Mouse (Mus musculus) embryonic facial prominence, embryonic 13.5 days (tissue): ENCODE measurements around the gene Mpp6. TPM values are rescaled to one million over a fixed set of nuclear protein-coding genes. Genes with fewer than 3 reads are reported as not detected.
A peak's percentile ranks its signal among the peaks of the same experiment; 100 is the strongest.

Experiments
- ATAC-seq: fragments of 200-750 bp; cut with Nextera tagmentation; 2 replicates; pipeline ENCODE4 v1.8.0; 2017; ENCODE audit warnings: low read depth; ENCODE audit not compliant: insufficient number of reproducible peaks, insufficient read depth, low FRiP score, low TSS enrichment
- H3K27ac ChIP-seq: fragments of 300-500 bp; sonication (generic); 2 replicates; pipeline ENCODE4 v1.5.1; 2015; ENCODE audit warnings: moderate library complexity, mild to moderate bottlenecking, inconsistent platforms
- H3K27me3 ChIP-seq: fragments of 300-500 bp; sonication (generic); 2 replicates; pipeline ENCODE4 v1.6.1; 2015; ENCODE audit warnings: mild to moderate bottlenecking, inconsistent platforms
- H3K36me3 ChIP-seq: fragments of 300-500 bp; sonication (generic); 2 replicates; pipeline ENCODE4 v1.6.1; 2015; ENCODE audit warnings: mild to moderate bottlenecking, inconsistent platforms
- H3K4me1 ChIP-seq: fragments of 300-500 bp; sonication (generic); 2 replicates; pipeline ENCODE4 v1.6.1; 2015; ENCODE audit warnings: inconsistent platforms
- H3K4me2 ChIP-seq: fragments of 300-500 bp; sonication (generic); 2 replicates; pipeline ENCODE4 v1.6.1; 2015; ENCODE audit warnings: moderate library complexity, mild to moderate bottlenecking, inconsistent platforms
- H3K4me3 ChIP-seq: fragments of 300-500 bp; sonication (generic); 2 replicates; pipeline ENCODE4 v1.5.1; 2015; ENCODE audit warnings: mild to moderate bottlenecking, inconsistent platforms
- H3K9ac ChIP-seq: fragments of 300-500 bp; sonication (generic); 2 replicates; pipeline ENCODE4 v1.6.1; 2015; ENCODE audit warnings: mild to moderate bottlenecking, inconsistent platforms
- H3K9me3 ChIP-seq: fragments of 300-500 bp; sonication (generic); 2 replicates; pipeline ENCODE4 v1.6.1; 2016; ENCODE audit warnings: inconsistent platforms
- WGBS: fragments of 180-500 bp; shearing (Covaris S2); methylation state at CpG from one replicate; pipeline ENCODE4 v1.1.7; 2015; ENCODE audit warnings: mixed read lengths; 5-methylcytosine and 5-hydroxymethylcytosine counted together
- polyA plus RNA-seq: library from polyadenylated mRNA; unstranded; fragments of >200 nt; fragmentation: Nextera tagmentation; extraction: Ambion mirVana; gene quantifications from 2 replicates; pipeline ENCODE4 v1.2.1, GENCODE M21; 2015

Mpp6 gene
- polyA plus RNA-seq, 1 experiment from 2014 or later = 54.8 TPM

DNA sequence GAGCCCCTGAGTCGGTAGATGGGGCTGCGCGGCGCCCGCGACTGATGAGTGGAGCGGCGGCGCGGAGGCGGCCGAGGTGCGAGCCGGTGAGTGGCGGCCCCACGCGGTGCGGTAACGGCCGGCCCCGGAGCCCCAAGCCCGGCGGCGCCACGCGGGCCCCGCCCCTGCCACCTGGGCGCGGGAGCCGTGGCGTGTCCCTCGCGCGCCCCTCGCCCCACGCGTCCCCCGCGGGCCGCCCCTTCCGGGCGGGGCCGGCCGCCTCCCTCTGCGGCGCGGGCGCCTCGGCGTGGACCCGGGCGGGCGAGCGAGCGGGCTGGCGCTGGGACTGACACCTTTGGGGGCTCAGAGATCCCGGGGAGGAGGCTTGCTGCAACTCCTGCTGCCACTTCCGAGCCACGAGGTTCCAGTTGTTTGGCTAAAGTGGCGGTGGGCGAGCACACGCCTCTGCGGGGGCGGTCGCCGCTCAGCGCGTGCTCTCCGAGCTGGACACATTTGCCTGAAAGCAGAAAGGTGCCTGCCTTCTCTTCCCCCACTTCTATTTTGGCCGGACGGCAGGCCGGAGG, 419 bp downstream of the Mpp6 start:
- Histone ChIP-seq H3K9me3 (no peaks in the 10 kb centered on the region), H3K4me1 (peaks cover 17% of the 10 kb centered on the region), H3K27ac (peak overlapping the region; percentile 75), H3K27me3 (peaks cover 7% of the 10 kb centered on the region; the same call in 1 of the 2 replicates), H3K36me3 (no peaks in the 10 kb centered on the region), H3K4me3 (peak overlapping the region; percentile 80), H3K4me2 (peak overlapping the region; percentile 79), H3K9ac (peak overlapping the region; percentile 88)
- ATAC-seq = peak; percentile 70
- under 1% methylated on average over 68 of the region's 72 CpGs for WGBS

DNA sequence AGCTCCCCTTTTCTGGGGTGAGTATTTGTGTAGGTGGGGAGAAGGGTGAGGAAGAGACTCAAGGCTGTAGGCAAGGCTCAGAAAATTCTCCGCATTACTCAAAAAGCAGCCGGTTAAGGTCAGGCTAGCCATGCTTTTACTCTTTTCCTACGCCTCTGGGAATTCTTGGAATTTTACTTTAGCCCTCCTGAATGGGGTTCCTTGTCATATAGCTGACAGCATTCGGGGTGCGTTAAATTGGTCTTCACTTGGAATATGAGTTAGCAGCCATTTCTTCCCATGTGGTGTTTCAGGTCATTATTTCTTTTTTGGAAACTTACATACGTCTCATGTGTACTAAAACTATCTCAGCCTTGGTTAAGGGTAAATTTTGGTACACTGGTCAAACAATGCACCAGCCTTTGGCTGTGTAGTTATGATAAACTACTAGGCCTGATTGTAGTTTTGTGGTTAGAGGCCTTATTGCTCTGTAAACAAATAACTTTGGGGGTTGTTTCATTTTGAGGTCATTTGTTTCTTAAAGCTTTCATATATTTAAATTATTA, 1.1 kb downstream of the Mpp6 start:
- H3K4me2 ChIP-seq = peak overlapping the region; percentile 79
- 5% methylated on average over 6 of the region's 6 CpGs for WGBS
- H3K36me3 ChIP-seq = no peaks in the 10 kb centered on the region
- peak overlapping the region; percentile 80 for H3K4me3 ChIP-seq
- no peak overlapping the region for H3K27ac ChIP-seq
- H3K27me3 ChIP-seq = peaks cover 7% of the 10 kb centered on the region; the same call in 1 of the 2 replicates
- no peak for ATAC-seq
- H3K9me3 ChIP-seq = no peaks in the 10 kb centered on the region
- H3K4me1 ChIP-seq = peaks cover 17% of the 10 kb centered on the region
- peak overlapping the region; percentile 88 for H3K9ac ChIP-seq

DNA sequence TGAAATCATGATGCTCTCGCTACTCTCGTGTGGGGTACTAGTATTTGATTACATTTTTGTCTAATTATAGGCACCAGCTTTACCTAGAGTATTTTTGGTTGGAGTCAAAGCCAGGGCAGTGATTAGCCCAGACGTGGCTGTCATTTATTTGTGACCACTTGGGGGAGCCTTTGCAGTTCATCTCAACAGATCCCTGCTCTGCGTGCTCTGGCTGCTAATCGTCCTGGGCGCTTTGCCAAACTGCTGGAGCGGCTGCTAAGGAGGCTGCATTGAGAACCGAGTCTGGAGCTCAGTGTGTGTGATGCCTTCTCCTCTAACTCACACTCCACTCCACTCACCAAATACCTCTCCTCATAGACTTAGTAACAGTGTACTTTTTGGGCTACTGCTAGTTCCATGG, 2.7 kb downstream of the Mpp6 start:
- H3K9ac ChIP-seq = no peak overlapping the region
- H3K27ac ChIP-seq = no peak overlapping the region
- peak; percentile 39; the same call in 1 of the 2 replicates for ATAC-seq
- H3K4me3 ChIP-seq = peak overlapping the region; percentile 17; the same call in 1 of the 2 replicates
- H3K36me3 ChIP-seq = no peaks in the 10 kb centered on the region
- H3K4me2 ChIP-seq = peak overlapping the region; percentile 38
- H3K27me3 ChIP-seq = peaks cover 7% of the 10 kb centered on the region; the same call in 1 of the 2 replicates
- H3K4me1 ChIP-seq = peaks cover 17% of the 10 kb centered on the region
- 0% methylated on average over 8 of the region's 8 CpGs for WGBS
- no peaks in the 10 kb centered on the region for H3K9me3 ChIP-seq

DNA sequence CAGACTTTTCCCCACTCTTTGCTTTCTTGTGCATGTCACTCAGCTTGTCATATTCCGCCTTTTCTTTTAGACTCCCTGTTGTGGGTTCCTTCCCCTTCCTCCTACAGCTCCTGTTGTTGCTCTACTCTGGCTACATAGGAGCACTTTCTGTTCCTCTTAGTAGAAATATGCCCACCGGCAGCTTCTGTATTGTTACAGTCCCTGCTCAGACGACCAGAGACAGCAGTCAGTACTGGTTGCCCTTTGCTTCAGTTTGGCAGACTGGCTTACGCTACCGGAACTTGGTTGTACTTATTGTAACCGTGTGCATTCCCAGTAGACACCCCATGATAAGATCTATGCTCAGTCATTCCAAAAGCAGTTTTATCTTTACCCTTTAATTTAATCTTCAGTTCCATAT, 4.2 kb downstream of the Mpp6 start:
- 76% methylated on average over 6 of the region's 6 CpGs for WGBS
- no peak overlapping the region for H3K27ac ChIP-seq

DNA sequence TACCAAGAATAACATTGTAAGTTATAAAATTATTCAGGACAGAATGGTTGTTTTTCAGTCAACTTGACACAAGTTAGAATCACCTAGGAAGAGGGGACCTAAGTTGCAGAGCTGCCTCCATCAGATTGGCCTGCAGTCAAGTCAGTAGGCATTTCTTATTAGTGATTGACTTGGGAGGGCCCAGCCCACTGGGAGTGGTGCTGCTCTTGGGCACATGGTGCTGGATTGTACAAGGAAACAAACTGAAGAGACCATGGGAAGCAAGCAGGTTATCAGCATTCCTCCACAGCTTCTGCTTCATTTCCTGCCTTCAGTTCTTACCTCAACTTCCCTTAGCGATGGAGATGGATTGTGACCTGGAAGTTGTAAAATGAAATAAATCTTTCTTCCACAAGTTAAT, 10.9 kb downstream of the Mpp6 start:
- ATAC-seq = no peak
- H3K36me3 ChIP-seq = 0 out of 2 replicates have a peak, but pooled peaks cover 4% of the 10 kb centered on the region
- no peak overlapping the region for H3K4me3 ChIP-seq
- H3K9ac ChIP-seq = no peak overlapping the region
- H3K4me2 ChIP-seq = no peak overlapping the region
- WGBS = 88% methylated on average over 1 of the region's 1 CpGs
- no peak overlapping the region for H3K27ac ChIP-seq
- no peaks in the 10 kb centered on the region for H3K4me1 ChIP-seq
- H3K9me3 ChIP-seq = no peaks in the 10 kb centered on the region
- H3K27me3 ChIP-seq = no peaks in the 10 kb centered on the region

More for the DNA sequence above, 4.2 kb downstream of the Mpp6 start:
- no peaks in the 10 kb centered on the region for H3K36me3 ChIP-seq
- no peak for ATAC-seq
- no peaks in the 10 kb centered on the region for H3K27me3 ChIP-seq
- no peak overlapping the region for H3K4me2 ChIP-seq
- H3K4me1 ChIP-seq = peaks cover 13% of the 10 kb centered on the region
- no peak overlapping the region for H3K9ac ChIP-seq
- H3K9me3 ChIP-seq = no peaks in the 10 kb centered on the region
- no peak overlapping the region for H3K4me3 ChIP-seq

DNA sequence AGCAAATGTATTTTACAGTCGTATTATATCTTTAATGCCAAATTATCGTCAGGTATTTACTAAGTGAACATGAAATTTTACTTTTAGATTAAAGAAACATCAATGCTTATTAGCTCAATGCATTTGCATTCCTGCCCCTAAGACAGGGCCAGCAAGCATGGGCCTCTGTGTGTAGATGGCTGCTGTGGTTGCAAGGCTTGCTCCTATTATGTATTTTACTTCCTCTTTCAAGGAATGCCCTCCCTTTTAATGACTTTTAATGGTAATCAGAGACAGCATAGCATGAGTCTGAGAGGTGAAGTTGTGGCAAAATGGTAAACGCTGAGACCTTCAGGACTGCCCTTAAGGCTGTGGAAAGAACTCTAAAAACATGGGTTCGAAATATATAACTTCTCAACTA, 12.8 kb downstream of the Mpp6 start:
- H3K9me3 ChIP-seq = no peaks in the 10 kb centered on the region
- WGBS = 91% methylated on average over 4 of the region's 4 CpGs

DNA sequence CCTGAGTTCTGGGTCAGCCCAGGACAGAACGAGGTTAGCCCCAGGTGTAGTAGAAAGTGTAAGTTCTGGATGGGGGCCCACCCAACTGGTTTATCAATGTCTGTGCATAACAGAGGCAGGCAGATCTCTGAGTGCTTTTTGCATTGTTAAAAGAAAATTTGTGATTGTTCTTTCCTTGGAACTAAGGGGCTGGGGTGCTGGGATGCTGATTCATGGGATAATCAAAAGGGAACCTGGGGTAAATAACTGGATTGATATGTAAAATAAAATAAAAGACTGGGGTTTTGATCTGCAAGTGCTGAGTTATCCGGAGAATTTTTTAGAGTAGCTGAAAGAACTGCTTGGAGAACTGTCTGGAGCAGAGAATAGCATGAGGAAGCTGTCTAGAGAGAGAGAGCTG, 14.2 kb downstream of the Mpp6 start:
- ATAC-seq = no peak
- Histone ChIP-seq H3K36me3 (peaks cover 9% of the 10 kb centered on the region; the same call in 1 of the 2 replicates), H3K4me3 (no peak overlapping the region), H3K27me3 (no peaks in the 10 kb centered on the region), H3K27ac (no peak overlapping the region), H3K9me3 (no peaks in the 10 kb centered on the region), H3K9ac (no peak overlapping the region), H3K4me1 (no peaks in the 10 kb centered on the region), H3K4me2 (no peak overlapping the region)
- WGBS = 88% methylated on average over 2 of the region's 2 CpGs

More for the DNA sequence above, 12.8 kb downstream of the Mpp6 start:
- peaks cover 8% of the 10 kb centered on the region; the same call in 1 of the 2 replicates for H3K36me3 ChIP-seq
- no peak overlapping the region for H3K4me3 ChIP-seq
- H3K27me3 ChIP-seq = no peaks in the 10 kb centered on the region
- no peak for ATAC-seq
- no peak overlapping the region for H3K9ac ChIP-seq
- no peak overlapping the region for H3K4me2 ChIP-seq
- H3K4me1 ChIP-seq = no peaks in the 10 kb centered on the region
- H3K27ac ChIP-seq = no peak overlapping the region

DNA sequence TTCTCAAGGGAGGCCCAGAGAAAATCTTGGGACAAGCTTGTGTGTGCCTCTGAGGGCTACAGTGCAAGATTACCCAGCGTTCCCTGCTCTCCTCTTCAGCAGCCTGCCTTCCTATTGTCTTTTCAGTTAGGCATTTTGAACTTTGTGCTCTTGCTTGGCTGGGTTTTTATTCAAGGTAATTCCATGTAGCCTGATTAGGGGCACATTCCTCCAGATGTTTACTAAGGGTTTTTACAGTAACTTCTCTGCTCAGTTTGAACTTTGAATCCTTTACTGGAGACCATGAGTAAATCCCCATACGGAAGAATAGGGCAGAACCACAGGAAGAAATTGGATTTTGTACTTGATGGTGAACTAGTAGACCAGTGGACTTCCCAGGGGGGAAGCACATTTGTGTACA, 16.3 kb downstream of the Mpp6 start:
- Histone ChIP-seq H3K4me1 (no peaks in the 10 kb centered on the region), H3K36me3 (peaks cover 19% of the 10 kb centered on the region; the same call in 1 of the 2 replicates), H3K27ac (no peak overlapping the region), H3K9me3 (no peaks in the 10 kb centered on the region), H3K9ac (no peak overlapping the region), H3K4me2 (no peak overlapping the region), H3K27me3 (no peaks in the 10 kb centered on the region), H3K4me3 (no peak overlapping the region)
- no peak for ATAC-seq
- WGBS = 89% methylated on average over 2 of the region's 2 CpGs

DNA sequence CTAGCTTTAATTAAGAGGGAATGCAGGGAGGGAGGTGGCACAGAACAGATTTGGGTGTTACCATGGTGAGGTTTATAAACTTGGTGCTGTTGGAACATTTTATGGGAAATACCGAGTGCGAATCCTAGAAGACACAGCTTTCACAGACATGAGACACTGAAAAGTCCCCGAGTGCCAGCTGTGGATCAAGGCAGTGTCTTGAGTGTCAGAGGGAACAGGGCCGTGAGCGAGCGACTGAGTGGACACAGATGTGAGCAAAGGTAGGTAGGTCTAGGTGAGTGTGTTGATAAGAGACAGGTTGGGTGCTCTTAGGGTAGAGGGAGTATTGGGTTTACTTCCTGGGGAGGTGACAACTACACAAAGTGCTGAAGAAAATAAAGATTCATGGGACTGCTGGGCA, 17.5 kb downstream of the Mpp6 start:
- H3K4me1 ChIP-seq = no peaks in the 10 kb centered on the region
- WGBS = 95% methylated on average over 6 of the region's 6 CpGs
- ATAC-seq = no peak
- H3K4me2 ChIP-seq = no peak overlapping the region
- no peaks in the 10 kb centered on the region for H3K9me3 ChIP-seq
- no peak overlapping the region for H3K9ac ChIP-seq
- H3K4me3 ChIP-seq = no peak overlapping the region
- H3K27me3 ChIP-seq = no peaks in the 10 kb centered on the region
- peaks cover 15% of the 10 kb centered on the region; the same call in 1 of the 2 replicates for H3K36me3 ChIP-seq
- H3K27ac ChIP-seq = no peak overlapping the region

DNA sequence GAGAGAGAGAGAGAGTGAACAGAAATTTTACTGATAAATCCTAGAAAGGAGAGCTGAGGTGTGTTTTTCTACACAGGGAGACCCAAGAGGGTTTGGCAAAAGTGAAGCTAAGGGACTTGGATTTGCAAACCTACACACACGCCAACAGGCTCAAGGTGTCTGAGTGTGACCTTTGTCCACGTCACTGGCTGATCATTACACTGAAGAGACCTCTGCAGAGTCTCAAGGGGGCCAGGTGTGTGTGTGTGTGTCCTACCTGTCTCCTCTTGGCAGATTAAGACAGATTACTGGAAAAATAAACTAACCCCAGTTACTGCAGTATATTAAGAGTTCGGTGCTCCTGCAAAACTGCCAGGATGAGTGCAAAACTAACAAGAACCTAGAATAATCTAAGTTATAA, 27.6 kb downstream of the Mpp6 start:
- no peak overlapping the region for H3K4me3 ChIP-seq
- ATAC-seq = no peak
- H3K9ac ChIP-seq = no peak overlapping the region
- H3K27ac ChIP-seq = no peak overlapping the region
- no peak overlapping the region for H3K4me2 ChIP-seq
- 87% methylated on average over 3 of the region's 3 CpGs for WGBS
- peaks cover 5% of the 10 kb centered on the region; the same call in 1 of the 2 replicates for H3K4me1 ChIP-seq
- no peaks in the 10 kb centered on the region for H3K9me3 ChIP-seq
- no peaks in the 10 kb centered on the region for H3K27me3 ChIP-seq
- no peaks in the 10 kb centered on the region for H3K36me3 ChIP-seq

DNA sequence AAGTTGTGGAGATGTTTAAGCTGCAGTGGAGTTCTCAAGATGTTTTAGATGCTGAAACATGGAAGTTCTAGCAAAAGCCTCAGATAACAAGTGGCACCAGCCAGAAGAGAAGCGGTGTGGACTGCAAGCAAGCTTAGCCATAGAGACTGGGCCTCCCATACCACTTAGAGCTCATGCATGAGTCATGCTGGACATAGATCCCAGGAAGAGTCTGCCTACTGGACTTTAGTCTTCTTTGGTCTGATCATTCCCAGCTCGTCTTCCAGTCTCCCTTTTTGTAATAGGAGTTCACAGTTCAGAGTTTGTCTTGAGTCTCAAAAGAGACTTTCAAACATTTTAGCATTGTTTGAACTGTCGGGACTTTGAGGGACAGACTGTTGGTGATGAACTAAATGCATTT, 29.5 kb downstream of the Mpp6 start:
- 89% methylated on average over 3 of the region's 3 CpGs for WGBS

DNA sequence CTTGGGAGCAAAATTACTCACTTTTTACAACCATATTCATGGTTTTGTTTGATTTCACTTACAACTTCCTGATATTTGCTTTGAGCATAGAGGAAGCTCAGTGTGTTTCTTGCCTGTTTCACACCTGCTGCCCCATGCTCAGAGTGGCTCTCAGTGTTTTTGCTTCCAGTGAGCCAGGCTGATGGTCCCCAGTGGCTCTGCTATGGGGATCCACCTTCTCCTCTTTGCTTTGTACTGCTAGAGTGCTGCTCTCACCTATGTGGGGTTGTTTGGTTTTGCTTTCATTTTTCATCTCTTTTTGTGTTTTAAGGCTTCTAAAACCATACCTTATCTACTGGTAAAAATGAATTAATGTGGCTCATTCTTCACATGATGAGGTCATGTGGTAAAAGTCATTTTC, 36.1 kb downstream of the Mpp6 start:
- no peak for ATAC-seq
- H3K4me2 ChIP-seq = no peak overlapping the region
- H3K9ac ChIP-seq = no peak overlapping the region
- H3K27me3 ChIP-seq = no peaks in the 10 kb centered on the region
- no peak overlapping the region for H3K27ac ChIP-seq
- H3K9me3 ChIP-seq = no peaks in the 10 kb centered on the region
- peaks cover 4% of the 10 kb centered on the region; the same call in 1 of the 2 replicates for H3K36me3 ChIP-seq
- H3K4me3 ChIP-seq = no peak overlapping the region
- H3K4me1 ChIP-seq = no peaks in the 10 kb centered on the region

More for the DNA sequence above, 29.5 kb downstream of the Mpp6 start:
- no peaks in the 10 kb centered on the region for H3K9me3 ChIP-seq
- H3K4me2 ChIP-seq = no peak overlapping the region
- H3K4me3 ChIP-seq = no peak overlapping the region
- no peak for ATAC-seq
- H3K36me3 ChIP-seq = no peaks in the 10 kb centered on the region
- no peak overlapping the region for H3K27ac ChIP-seq
- H3K27me3 ChIP-seq = no peaks in the 10 kb centered on the region
- peaks cover 5% of the 10 kb centered on the region; the same call in 1 of the 2 replicates for H3K4me1 ChIP-seq
- no peak overlapping the region for H3K9ac ChIP-seq
